Mouse (Mus musculus) small intestine, adult 2 months (tissue): ENCODE measurements around the gene Gpc6.

Experiments used
- CTCF ChIP-seq: fragments of 200-500 bp; IDR thresholded peaks from 2 replicates; pipeline ENCODE4 v1.5.1; 2012; ENCODE audit warnings: low read depth, mild to moderate bottlenecking, control low read depth, inconsistent platforms, low read length, moderate library complexity, mixed read lengths; ENCODE audit not compliant: insufficient replicate concordance, insufficient read length; ENCODE audit errors: extremely low read depth
- POLR2A ChIP-seq: fragments of 200-500 bp; IDR thresholded peaks from 2 replicates; pipeline ENCODE4 v1.6.1; 2012; ENCODE audit warnings: low read depth, mild to moderate bottlenecking, control low read depth, inconsistent platforms, low read length, moderate library complexity

GRCm38 (mm10) chr14:117919612-117920011 lies 994.5 kb downstream of the Gpc6 start:
- TF ChIP-seq POLR2A (no peak), CTCF (no peak)
